Mouse (Mus musculus): ENCODE data around the gene Tcf23. TPM values are rescaled to one million over a fixed set of nuclear protein-coding genes. Genes with fewer than 3 reads are reported as not detected.
"Not testable (repeated sequence)": the region's sequence is repeated elsewhere in the genome, so short reads cannot be mapped to it uniquely, and the experiment has no call there.

The Tcf23 gene
- polyA plus RNA-seq, 2 experiments from 2014 or later, result not detected

- ATAC-seq, result no peak
These were observed 30.9 kb downstream of the Tcf23 start for GRCm38 (mm10) chr5:30999324-30999723.

GRCm38 (mm10) chr5:31000122-31000521 lies 31.7 kb downstream of the Tcf23 start:
- no peak for ATAC-seq

- no peak for ATAC-seq
These were observed 32.5 kb downstream of the Tcf23 start for GRCm38 (mm10) chr5:31000993-31001392.

GRCm38 (mm10) chr5:31001560-31001959 lies 33.1 kb downstream of the Tcf23 start:
- ATAC-seq, result no peak

GRCm38 (mm10) chr5:31004184-31004583 lies 35.7 kb downstream of the Tcf23 start:
- ATAC-seq, result peak; percentile 97

- peak; percentile 100 for ATAC-seq
These were observed 44.3 kb downstream of the Tcf23 start for GRCm38 (mm10) chr5:31012737-31013136.

- no peak for ATAC-seq
These were observed 47.5 kb downstream of the Tcf23 start for GRCm38 (mm10) chr5:31015913-31016312.

- not testable (repeated sequence) for ATAC-seq
These were observed 53.3 kb downstream of the Tcf23 start for GRCm38 (mm10) chr5:31021790-31022189.

GRCm38 (mm10) chr5:31022690-31023089 lies 54.2 kb downstream of the Tcf23 start:
- ATAC-seq, result no peak

- ATAC-seq, result no peak
These were observed 54.8 kb downstream of the Tcf23 start for GRCm38 (mm10) chr5:31023254-31023653.

- no peak for ATAC-seq
These were observed 56.2 kb downstream of the Tcf23 start for GRCm38 (mm10) chr5:31024641-31025040.

Other genes with a start within 250 kb of the Tcf23 start
- gene Mapre3, start 154.0 kb upstream of the Tcf23 start, polyA plus RNA-seq (2017; shearing (Covaris generic)), result 1 to 10 TPM; 3.0 to 4.1 TPM
- 10 to 100 TPM; 28.4 to 41.1 TPM for gene Tmem214, start 100.7 kb upstream of the Tcf23 start, polyA plus RNA-seq (2017; shearing (Covaris generic))
- gene Agbl5, start 80.0 kb upstream of the Tcf23 start, polyA plus RNA-seq (2017; shearing (Covaris generic)), result 1 to 10 TPM; 4.4 to 5.5 TPM
- 100 to 1,000 TPM; 200 to 285 TPM for gene Ost4, start 60.9 kb upstream of the Tcf23 start, polyA plus RNA-seq (2017; shearing (Covaris generic))
- gene Emilin1, start 55.3 kb upstream of the Tcf23 start, polyA plus RNA-seq (2017; shearing (Covaris generic)), result under 1 TPM; 0.32 to 0.90 TPM
- 10 to 100 TPM; 20.3 to 26.3 TPM for gene Khk, start 47.2 kb upstream of the Tcf23 start, polyA plus RNA-seq (2017; shearing (Covaris generic))
- 1 to 10 TPM in 1 of 2 experiments, not detected in 1; 1.7 TPM for gene Cgref1, start 23.1 kb upstream of the Tcf23 start, polyA plus RNA-seq (2017; shearing (Covaris generic))
- 100 to 1,000 TPM in 1 of 2 experiments, 10 to 100 TPM in 1; 83.6 to 112 TPM for gene Preb, start 8.3 kb upstream of the Tcf23 start, polyA plus RNA-seq (2017; shearing (Covaris generic))
- gene Atraid, start 79.7 kb downstream of the Tcf23 start, polyA plus RNA-seq (2017; shearing (Covaris generic)), result 10 to 100 TPM; 80.7 to 89.3 TPM
- 1 to 10 TPM; 6.5 to 7.9 TPM for gene Slc5a6, start 80.3 kb downstream of the Tcf23 start, polyA plus RNA-seq (2017; shearing (Covaris generic))
- 10 to 100 TPM in 1 of 2 experiments, 1 to 10 TPM in 1; 7.7 to 14.0 TPM for gene Cad, start 86.1 kb downstream of the Tcf23 start, polyA plus RNA-seq (2017; shearing (Covaris generic))
- not detected for gene Dnajc5g, start 137.6 kb downstream of the Tcf23 start, polyA plus RNA-seq (2017; shearing (Covaris generic))
- gene Slc30a3, start 139.6 kb downstream of the Tcf23 start, polyA plus RNA-seq (2017; shearing (Covaris generic)), result not detected
- not detected for gene Trim54, start 148.1 kb downstream of the Tcf23 start, polyA plus RNA-seq (2017; shearing (Covaris generic))
- gene Ucn, start 170.2 kb downstream of the Tcf23 start, polyA plus RNA-seq (2017; shearing (Covaris generic)), result not detected
- 10 to 100 TPM; 64.4 to 66.7 TPM for gene Mpv17, start 185.6 kb downstream of the Tcf23 start, polyA plus RNA-seq (2017; shearing (Covaris generic))
- 1 to 10 TPM; 1.2 to 1.5 TPM for gene Gm29609, start 211.2 kb downstream of the Tcf23 start, polyA plus RNA-seq (2017; shearing (Covaris generic))
- gene Gtf3c2, start 211.5 kb downstream of the Tcf23 start, polyA plus RNA-seq (2017; shearing (Covaris generic)), result 100 to 1,000 TPM in 1 of 2 experiments, 10 to 100 TPM in 1; 70.2 to 126 TPM
- gene Snx17, start 224.6 kb downstream of the Tcf23 start, polyA plus RNA-seq (2017; shearing (Covaris generic)), result 100 to 1,000 TPM; 111 to 171 TPM
- 10 to 100 TPM; 47.9 to 49.1 TPM for gene Eif2b4, start 224.8 kb downstream of the Tcf23 start, polyA plus RNA-seq (2017; shearing (Covaris generic))
- gene Zfp513, start 233.6 kb downstream of the Tcf23 start, polyA plus RNA-seq (2017; shearing (Covaris generic)), result 1 to 10 TPM; 4.6 to 6.7 TPM

All from CD4-positive, CD25-positive, alpha-beta regulatory T cell, adult 4 months (primary cell).